11 mouse cellular contexts compared by ENCODE assay signal in genomic region chr1:152572755-152573469, GRCm38 (mm10).
DNase-seq lines count a peak whose midpoint lies in the region; ATAC-seq lines count a peak whose summit lies in the region.
"Had no signal": no experiment of that assay in that cellular context is flagged by ENCODE, and none has a peak within 500 bp of the region (broad histone marks: within the 10 kb centered on the region; RNA-seq: fewer than 3 reads in every experiment).

No protein-coding gene starts in this region.

- DNase-seq in heart, postnatal 10 days, result no peak
- DNase-seq in retina, postnatal 1 day, result peak; percentile 30
- DNase-seq in retina, embryonic 14.5 days (ENCODE audit: low spot score), result no peak
- DNase-seq in left cerebral cortex, adult 9 months (ENCODE audit: low spot score in 2 of 2), result no peak
- DNase-seq in frontal cortex, postnatal 10 days (ENCODE audit: low spot score in 2 of 2), result no peak

- H3K27ac ChIP-seq in heart, embryonic 12.5 days (ENCODE audit: poor library complexity, severe bottlenecking), result peak overlapping the region; percentile 1; the same call in 1 of the 2 replicates
- H3K27ac ChIP-seq in kidney, embryonic 15.5 days, result peak overlapping the region; percentile 73
- peak overlapping the region; percentile 49; the same call in 1 of the 2 replicates for H3K27ac ChIP-seq in neural tube, embryonic 15.5 days (replicated peaks)
- H3K27ac ChIP-seq: limb, embryonic 12.5 days had no signal

- WGBS in heart, embryonic 12.5 days, result 37% methylated on average over 7 of the region's 7 CpGs
- WGBS in kidney, embryonic 15.5 days, result 36% methylated on average over 7 of the region's 7 CpGs
- WGBS in neural tube, embryonic 15.5 days, result 41% methylated on average over 7 of the region's 7 CpGs

- no peak overlapping the region for H3K4me3 ChIP-seq in heart, embryonic 12.5 days
- no peak overlapping the region for H3K4me3 ChIP-seq in kidney, embryonic 15.5 days (replicated peaks)
- H3K4me3 ChIP-seq in neural tube, embryonic 15.5 days (replicated peaks), result no peak overlapping the region
- H3K4me3 ChIP-seq: erythroblast, embryonic 14.5 days; limb, embryonic 12.5 days had no signal

- H3K36me3 ChIP-seq in heart, embryonic 12.5 days, result peaks cover 24% of the 10 kb centered on the region
- peaks cover 15% of the 10 kb centered on the region for H3K36me3 ChIP-seq in kidney, embryonic 15.5 days
- no peaks in the 10 kb centered on the region for H3K36me3 ChIP-seq in neural tube, embryonic 15.5 days
- H3K36me3 ChIP-seq: G1E had no signal

- no peak overlapping the region for H3K4me2 ChIP-seq in heart, embryonic 12.5 days
- H3K4me2 ChIP-seq in kidney, embryonic 15.5 days, result no peak overlapping the region
- no peak overlapping the region for H3K4me2 ChIP-seq in neural tube, embryonic 15.5 days
- H3K4me2 ChIP-seq: limb, embryonic 12.5 days had no signal

- no peak overlapping the region for H3K9ac ChIP-seq in heart, embryonic 12.5 days
- no peak overlapping the region for H3K9ac ChIP-seq in kidney, embryonic 15.5 days
- no peak overlapping the region for H3K9ac ChIP-seq in neural tube, embryonic 15.5 days (replicated peaks)
- H3K9ac ChIP-seq: limb, embryonic 12.5 days had no signal

- ATAC-seq in heart, embryonic 12.5 days (ENCODE audit: insufficient number of reproducible peaks, low FRiP score), result no peak
- ATAC-seq in kidney, embryonic 15.5 days (replicated peaks; ENCODE audit: low FRiP score), result no peak
- no peak for ATAC-seq in neural tube, embryonic 15.5 days (ENCODE audit: low FRiP score)

- intact Hi-C loops in heart, postnatal 10 days (cut with DNase I), result loop anchor here (5.0 kb wide), 1 partner anchor 46 kb away; no protein-coding TSS in a partner anchor

- H3K9me3 ChIP-seq in heart, embryonic 12.5 days (replicated peaks), result no peaks in the 10 kb centered on the region
- no peaks in the 10 kb centered on the region for H3K9me3 ChIP-seq in kidney, embryonic 15.5 days (replicated peaks)
- H3K9me3 ChIP-seq in neural tube, embryonic 15.5 days (replicated peaks), result no peaks in the 10 kb centered on the region
- H3K9me3 ChIP-seq: limb, embryonic 12.5 days had no signal

- H3K27me3 ChIP-seq in heart, embryonic 12.5 days (replicated peaks), result no peaks in the 10 kb centered on the region
- H3K27me3 ChIP-seq in kidney, embryonic 15.5 days, result no peaks in the 10 kb centered on the region
- no peaks in the 10 kb centered on the region for H3K27me3 ChIP-seq in neural tube, embryonic 15.5 days (replicated peaks)
- H3K27me3 ChIP-seq: limb, embryonic 12.5 days had no signal

- H3K4me1 ChIP-seq in heart, embryonic 12.5 days (replicated peaks), result peaks cover 54% of the 10 kb centered on the region
- H3K4me1 ChIP-seq in kidney, embryonic 15.5 days, result peaks cover 55% of the 10 kb centered on the region
- H3K4me1 ChIP-seq in neural tube, embryonic 15.5 days, result peaks cover 24% of the 10 kb centered on the region

Comparison
In these comparisons a context has a peak if more than half of its experiments do, and no peak if none do; other contexts are left out.
1. H3K27ac ChIP-seq: peak in every context shown above with its lines; median percentile 73 in kidney, embryonic 15.5 days; 49 in neural tube, embryonic 15.5 days; 1 in heart, embryonic 12.5 days.